Mouse (Mus musculus): ENCODE data around the gene Aagab.

Aagab gene

DNA sequence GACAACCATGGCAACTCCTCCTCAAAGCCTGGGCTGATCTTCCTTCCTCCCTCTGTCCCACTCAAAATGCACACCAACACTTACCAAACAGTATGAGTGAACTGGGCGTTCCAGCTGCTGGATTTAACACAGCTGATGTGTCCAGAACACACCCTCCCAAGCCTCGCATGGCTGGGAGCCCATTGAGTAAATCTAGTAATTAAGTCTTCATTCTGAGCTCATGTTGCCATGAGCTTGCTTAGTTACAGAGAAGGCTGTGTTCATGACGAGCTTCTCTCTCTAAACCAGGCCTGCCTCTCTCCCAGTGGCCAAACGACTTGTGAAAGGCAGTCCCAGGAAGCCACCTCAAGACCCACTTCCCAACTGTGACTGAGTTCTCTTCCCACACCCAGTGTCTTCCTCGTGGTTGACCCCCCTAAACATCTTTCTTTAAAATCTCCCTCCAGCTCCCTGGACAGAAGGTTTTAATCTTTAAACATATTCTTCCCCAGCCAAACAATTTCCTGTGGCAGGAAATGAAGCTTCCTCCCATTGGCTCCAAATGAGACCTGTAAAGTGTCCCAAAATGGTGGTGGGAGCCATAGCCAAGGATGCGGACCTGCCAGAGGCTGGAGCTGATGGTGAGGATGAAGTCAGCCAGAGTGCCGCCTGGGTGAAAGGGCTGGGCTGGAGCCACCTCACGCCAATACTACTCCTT lies 70.5 kb downstream of the Aagab start:
- no peak for DNase-seq (ENCODE audit: low read depth, low spot score)

DNA sequence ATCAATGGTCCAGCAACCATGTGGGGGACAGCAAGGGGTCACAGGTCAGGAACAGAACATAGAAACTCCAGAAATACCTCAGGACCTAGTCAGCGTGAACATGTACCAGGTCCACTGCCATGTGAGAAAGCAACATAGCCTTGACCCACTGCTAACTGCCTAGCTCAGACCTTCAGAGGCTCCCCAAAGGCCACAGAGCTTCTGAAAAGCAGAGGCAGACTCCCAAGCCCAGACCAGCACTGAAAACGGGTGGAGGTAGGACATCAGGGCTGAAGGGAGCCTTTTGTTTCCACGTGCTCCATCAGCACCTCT lies 71.0 kb downstream of the Aagab start:
- no peak for DNase-seq (ENCODE audit: low read depth, low spot score)

DNA sequence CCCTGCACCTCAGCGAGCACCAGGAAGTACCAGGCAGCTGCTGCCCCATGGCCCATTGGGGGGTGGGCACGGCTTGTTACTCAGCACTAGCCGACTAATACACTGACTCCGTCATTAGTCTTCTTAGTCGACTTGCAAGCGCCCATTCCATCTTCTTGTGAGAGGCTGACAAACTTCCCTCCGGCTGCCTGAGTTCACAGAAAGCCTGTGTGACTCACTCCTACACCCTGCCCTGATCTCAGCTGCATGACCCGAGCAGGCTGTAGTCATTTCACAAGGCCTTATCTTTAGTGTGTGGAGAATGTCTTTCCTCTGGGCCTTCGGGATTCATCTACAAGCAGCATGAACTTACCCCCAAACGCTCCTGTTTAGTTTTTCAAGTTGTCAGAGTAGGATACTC lies 72.2 kb downstream of the Aagab start:
- DNase-seq (ENCODE audit: low read depth, low spot score) = no peak

DNA sequence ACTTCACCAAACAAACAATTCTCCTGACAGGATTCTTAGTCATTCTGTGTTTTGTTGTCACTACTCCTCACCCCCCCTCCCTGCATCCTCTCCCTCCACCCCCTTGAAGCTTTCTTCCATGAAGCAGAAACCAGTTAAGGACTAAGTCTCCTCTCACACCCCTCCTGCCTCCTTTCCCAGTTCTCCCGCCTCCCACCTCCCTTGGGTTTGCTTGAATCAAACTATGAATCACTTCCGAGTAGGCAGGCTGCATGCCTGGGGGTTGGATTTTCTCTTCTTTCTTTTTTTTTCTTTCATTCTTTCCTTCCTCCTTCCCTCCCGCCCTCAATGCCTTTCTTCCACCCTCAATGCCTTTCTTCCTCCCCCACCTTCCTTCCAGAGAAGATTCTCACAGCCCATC lies 75.2 kb downstream of the Aagab start:
- DNase-seq (ENCODE audit: low read depth, low spot score) = no peak

DNA sequence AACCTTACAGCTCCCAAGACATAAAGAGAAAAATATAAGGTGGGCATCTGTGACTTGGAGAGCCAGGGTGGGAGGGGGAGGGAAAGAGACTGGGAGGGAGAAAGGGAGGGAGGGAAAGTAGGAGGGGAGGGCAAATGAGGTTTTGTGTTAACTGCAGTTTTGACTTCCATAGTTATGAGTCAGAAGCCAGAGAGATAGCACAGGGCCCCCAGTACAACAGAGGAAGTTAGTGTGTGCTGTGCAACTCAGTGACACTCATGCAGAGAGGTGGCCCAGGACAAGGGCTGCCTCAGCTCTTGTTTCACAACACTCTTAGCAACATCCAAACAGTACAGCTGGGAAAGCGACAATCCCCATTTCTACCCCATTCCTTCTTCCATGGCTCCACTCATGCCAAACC lies 75.6 kb downstream of the Aagab start:
- no peak for DNase-seq (ENCODE audit: low read depth, low spot score)

DNA sequence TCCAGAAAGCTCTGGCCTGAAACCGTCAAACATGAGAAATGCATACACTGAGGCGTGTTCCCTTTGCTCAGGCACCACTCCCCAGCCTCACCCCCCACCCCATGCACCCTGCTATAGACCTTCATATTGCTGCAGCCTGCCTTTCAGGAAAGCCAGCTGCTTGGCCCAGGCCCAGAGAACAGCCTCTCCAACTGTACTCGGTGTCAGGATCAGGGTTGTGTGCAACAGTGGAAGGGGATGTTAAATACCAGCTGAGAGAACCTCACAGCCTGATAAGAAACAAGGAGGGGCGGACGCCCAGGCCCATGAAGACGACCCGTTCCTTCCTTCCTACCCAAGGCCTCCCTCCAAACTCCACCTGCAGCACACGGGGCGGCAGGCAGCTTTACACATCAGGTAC lies 79.8 kb downstream of the Aagab start:
- DNase-seq (ENCODE audit: low read depth, low spot score) = no peak

DNA sequence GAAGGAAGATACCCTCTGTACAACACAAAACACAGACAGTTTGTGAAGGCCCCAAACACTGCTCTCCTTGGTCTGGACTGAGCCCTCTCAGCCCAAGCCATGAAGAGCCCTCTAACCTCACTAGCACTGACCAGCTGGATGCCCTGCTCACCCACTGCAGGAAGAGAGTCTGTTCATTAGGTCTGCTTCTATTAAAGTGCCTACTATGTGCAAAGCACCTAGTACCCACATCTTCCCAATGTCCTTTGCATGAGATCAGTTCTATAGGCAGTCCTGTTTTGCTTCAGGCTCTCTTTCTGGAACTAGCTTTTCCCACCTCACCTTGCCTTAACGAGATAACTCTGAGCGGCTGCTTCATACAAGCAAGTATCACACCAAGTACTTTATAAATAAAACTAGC lies 80.5 kb downstream of the Aagab start:
- DNase-seq (ENCODE audit: low read depth, low spot score) = no peak

DNA sequence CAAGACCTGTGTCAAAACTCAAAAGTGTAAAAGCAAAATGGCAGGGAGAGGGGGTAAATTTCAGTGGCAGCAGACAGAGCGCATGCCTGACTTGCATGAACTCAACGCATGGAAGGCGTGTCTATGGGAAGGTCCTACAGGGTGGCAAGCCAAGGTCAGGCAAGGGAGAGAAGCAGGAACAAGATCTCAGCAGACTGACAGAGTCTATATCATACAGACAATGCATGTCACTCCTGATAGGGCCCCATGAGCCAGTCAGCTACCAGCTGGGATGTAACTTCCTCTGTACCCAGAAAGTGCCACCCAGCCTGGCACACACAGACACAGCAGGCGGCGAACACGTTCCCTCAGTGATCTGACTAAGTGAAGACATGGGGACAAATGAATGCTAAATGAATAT lies 81.8 kb downstream of the Aagab start:
- DNase-seq (ENCODE audit: low read depth, low spot score) = no peak

DNA sequence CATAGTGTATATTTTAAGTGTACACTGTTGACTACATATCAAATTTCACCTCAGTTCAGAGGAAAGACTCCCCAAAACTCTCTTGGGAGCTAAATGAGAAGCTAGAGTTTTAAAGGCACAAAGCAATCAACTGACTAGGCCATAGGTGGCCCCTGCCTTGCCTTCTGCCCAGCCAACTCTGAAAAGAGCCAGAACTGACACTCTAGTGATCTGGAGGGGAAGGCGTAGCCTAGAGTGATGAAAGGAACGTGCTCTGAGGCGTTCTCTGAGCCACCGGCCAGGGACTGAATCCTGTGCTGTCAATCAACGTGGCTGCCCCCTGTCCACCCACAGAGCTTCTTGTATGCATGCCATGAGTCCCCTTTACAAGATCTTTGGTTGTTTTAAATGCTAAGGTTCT lies 82.9 kb downstream of the Aagab start:
- no peak for DNase-seq (ENCODE audit: low read depth, low spot score)

DNA sequence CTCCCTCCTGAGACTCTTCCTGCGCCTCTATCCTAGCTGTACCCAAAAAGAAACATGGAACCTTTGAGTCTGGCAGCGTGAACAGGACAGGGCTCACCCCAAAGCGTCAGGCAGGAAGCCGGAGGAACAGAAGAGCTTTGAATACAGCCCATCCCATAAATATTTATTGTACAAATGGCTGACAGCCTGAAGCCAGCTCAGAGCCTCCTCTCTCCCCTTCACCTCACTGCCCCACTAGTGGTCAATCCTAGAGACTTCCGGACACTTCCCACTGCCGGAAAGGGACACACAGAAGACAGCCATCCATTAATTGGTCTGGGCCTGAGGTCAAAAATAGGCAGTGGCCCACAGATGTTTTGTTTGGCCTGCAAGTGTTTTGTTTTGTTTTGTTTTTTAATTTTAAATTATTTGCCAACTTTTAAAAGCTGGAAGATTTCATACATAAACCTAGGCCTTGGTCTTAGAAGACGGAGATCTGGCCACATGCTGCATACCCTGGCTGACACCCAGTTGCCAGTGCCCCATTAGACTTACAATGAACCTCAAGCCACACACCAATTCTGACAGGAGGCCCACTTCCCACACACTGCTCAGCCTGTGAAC lies 85.1 kb downstream of the Aagab start:
- no peak for DNase-seq (ENCODE audit: low read depth, low spot score)

DNA sequence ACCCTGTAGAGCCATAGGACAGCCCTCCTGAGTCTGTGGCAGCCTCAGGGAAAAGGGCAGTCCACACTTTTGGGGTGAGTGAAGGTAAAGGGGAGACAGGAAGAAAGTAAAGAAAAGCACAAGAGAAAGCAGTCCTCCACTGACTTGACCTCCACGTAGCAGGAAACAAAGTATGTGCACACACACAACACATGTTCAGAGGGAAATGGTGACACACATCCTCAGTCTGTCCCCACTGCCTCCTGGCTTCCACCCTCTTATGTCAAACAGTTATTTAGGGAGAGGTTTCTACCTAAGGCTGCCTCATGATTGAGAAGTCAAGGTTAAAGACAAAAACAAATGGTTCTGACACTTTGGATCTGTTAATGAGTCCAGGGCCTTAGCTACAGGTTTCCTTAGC lies 88.1 kb downstream of the Aagab start:
- DNase-seq (ENCODE audit: low read depth, low spot score) = no peak

DNA sequence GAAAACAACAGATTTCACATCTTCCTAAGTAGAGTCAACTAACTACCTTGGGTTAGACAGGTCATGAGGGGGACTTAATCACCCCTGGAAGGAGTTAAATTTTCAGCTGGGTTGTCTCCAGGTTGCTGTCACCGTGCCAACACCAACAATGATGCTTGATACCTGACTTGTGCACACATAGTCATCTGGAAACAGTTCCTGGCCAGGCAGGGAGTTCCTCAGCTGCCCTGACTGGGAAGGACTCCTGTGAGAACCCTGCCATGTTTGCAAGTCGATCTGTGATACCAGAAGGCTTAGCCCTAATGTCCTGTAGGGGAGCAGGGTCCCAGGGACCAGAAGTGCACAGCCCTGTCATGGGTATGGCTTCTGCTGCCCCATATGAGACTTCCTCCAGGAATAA lies 89.5 kb downstream of the Aagab start:
- no peak for DNase-seq (ENCODE audit: low read depth, low spot score)
